Mouse (Mus musculus): Measurements from ENCODE around the gene Sh3pxd2a. TPM values are rescaled to one million over a fixed set of nuclear protein-coding genes. Genes with fewer than 3 reads are reported as not detected.

The Sh3pxd2a gene
- total and polyA plus RNA-seq, 3 experiments = 3.9 to 11.3 TPM; not detected in 1

DNA sequence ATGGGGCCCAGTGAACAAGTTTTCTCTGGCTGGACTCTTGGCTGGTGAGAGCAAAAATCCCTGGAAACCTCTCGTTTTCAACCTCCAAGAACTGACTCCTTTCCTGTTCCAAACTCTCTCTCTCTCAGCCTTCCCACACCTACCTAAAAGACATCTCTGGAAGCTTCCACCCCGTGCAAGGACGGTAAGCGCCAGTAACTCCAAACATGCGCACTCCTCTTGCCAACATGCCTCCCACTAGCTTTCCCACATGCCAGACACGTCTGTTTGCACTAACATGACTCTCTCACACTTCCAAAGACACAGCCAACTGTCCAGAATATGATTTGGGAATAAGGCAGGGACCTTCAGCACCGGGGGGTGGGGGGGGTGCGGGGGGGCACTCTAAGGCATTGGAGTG lies 203.0 kb downstream of the Sh3pxd2a start:
- Histone ChIP-seq H3K27ac (ENCODE audit: control insufficient read depth, low read depth, low read length) (no peak overlapping the region), H3K9me3 (replicated peaks; ENCODE audit: insufficient read depth, low read length) (no peaks in the 10 kb centered on the region), H3K27me3 (ENCODE audit: control insufficient read depth in 1 of 2, insufficient read depth in 2 of 2, low read length in 2 of 2) (no peaks in the 10 kb centered on the region), H3K9ac (ENCODE audit: control insufficient read depth, low read depth, low read length, poor library complexity, severe bottlenecking) (no peak overlapping the region), H3K4me1 (ENCODE audit: control insufficient read depth in 1 of 2, insufficient read depth in 2 of 2, low read length in 2 of 2) (no peaks in the 10 kb centered on the region), H3K79me2 (ENCODE audit: control insufficient read depth, insufficient read depth, low read length, poor library complexity) (no peaks in the 10 kb centered on the region), H3K4me3 (ENCODE audit: control insufficient read depth in 1 of 2, insufficient read depth in 1 of 2, low read depth in 2 of 2, low read length in 2 of 2) (no peak overlapping the region), H3K36me3 (ENCODE audit: control insufficient read depth in 1 of 2, insufficient read depth in 2 of 2, low read length in 2 of 2) (no peaks in the 10 kb centered on the region)
- DNase-seq (ENCODE audit: low read depth, low spot score) = no peak
- TF ChIP-seq UBTF (IDR thresholded peaks at IDR 0.05; ENCODE audit: borderline replicate concordance, insufficient read depth, low read depth, low read length) (no peak), POLR2AphosphoS5 (IDR thresholded peaks at IDR 0.05; ENCODE audit: borderline replicate concordance, low read depth, low read length) (no peak), GABPA (IDR thresholded peaks at IDR 0.05; ENCODE audit: low read depth, low read length) (no peak), ZMIZ1 (IDR thresholded peaks at IDR 0.05; ENCODE audit: low read depth, low read length) (no peak), MYB (IDR thresholded peaks at IDR 0.05; ENCODE audit: low read depth, low read length) (no peak), CTCF (IDR thresholded peaks at IDR 0.05 in 2 of 3, conservative IDR thresholded peaks at IDR 0.05 in 1 of 3; ENCODE audit: control insufficient read depth in 1 of 3, insufficient read depth in 1 of 3, low read depth in 2 of 3, low read length in 3 of 3, poor library complexity in 1 of 3, severe bottlenecking in 1 of 3) (no peak), ZC3H11A (IDR thresholded peaks at IDR 0.05; ENCODE audit: low read depth, low read length) (no peak), SMC3 (IDR thresholded peaks at IDR 0.05; ENCODE audit: low read depth, low read length) (no peak), MAX (IDR thresholded peaks at IDR 0.05; ENCODE audit: low read length) (no peak), GATA1 (IDR thresholded peaks at IDR 0.05; ENCODE audit: low read depth, low read length) (no peak), POLR2AphosphoS2 (IDR thresholded peaks at IDR 0.05; ENCODE audit: low read length) (no peak), USF2 (IDR thresholded peaks at IDR 0.05; ENCODE audit: borderline replicate concordance in 1 of 2, insufficient read depth in 1 of 2, low read depth in 1 of 2, low read length in 2 of 2) (no peak), MEF2A (IDR thresholded peaks at IDR 0.05; ENCODE audit: extremely low read depth, insufficient replicate concordance, low read depth, low read length, poor library complexity, severe bottlenecking) (no peak), KAT2A (conservative IDR thresholded peaks at IDR 0.05; ENCODE audit: low read depth, low read length) (no peak)

DNA sequence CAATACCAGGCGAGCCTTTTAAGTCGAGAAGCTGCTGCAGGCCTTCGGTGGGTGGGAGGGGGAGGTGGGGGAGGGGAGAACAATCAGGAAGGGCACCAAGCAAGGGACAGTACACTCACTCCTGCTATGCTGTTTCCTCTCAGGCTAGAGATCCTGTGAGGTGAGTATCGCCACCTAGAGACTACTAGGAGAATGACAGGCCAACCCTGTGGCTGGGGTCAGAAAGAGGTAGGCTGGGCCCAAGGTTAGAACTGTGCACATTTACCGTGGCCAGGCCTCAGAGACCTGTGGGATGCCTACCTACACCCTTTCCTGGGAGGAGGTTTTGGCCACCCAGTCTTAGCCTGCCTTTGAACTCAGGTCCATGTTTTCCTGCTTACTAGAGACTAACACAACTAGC lies 204.6 kb downstream of the Sh3pxd2a start:
- Histone ChIP-seq H3K27ac (ENCODE audit: control insufficient read depth, low read depth, low read length) (no peak overlapping the region), H3K79me2 (ENCODE audit: control insufficient read depth, insufficient read depth, low read length, poor library complexity) (no peaks in the 10 kb centered on the region), H3K9me3 (replicated peaks; ENCODE audit: insufficient read depth, low read length) (no peaks in the 10 kb centered on the region), H3K36me3 (ENCODE audit: control insufficient read depth in 1 of 2, insufficient read depth in 2 of 2, low read length in 2 of 2) (no peaks in the 10 kb centered on the region), H3K4me3 (ENCODE audit: control insufficient read depth in 1 of 2, insufficient read depth in 1 of 2, low read depth in 2 of 2, low read length in 2 of 2) (no peak overlapping the region), H3K27me3 (ENCODE audit: control insufficient read depth in 1 of 2, insufficient read depth in 2 of 2, low read length in 2 of 2) (no peaks in the 10 kb centered on the region), H3K9ac (ENCODE audit: control insufficient read depth, low read depth, low read length, poor library complexity, severe bottlenecking) (no peak overlapping the region), H3K4me1 (ENCODE audit: control insufficient read depth in 1 of 2, insufficient read depth in 2 of 2, low read length in 2 of 2) (no peaks in the 10 kb centered on the region)
- DNase-seq (ENCODE audit: low read depth, low spot score) = peak; percentile 49
- TF ChIP-seq RAD21 (IDR thresholded peaks at IDR 0.05; ENCODE audit: low read depth, low read length) = peak; percentile 38
- TF ChIP-seq MEF2A (IDR thresholded peaks at IDR 0.05; ENCODE audit: extremely low read depth, insufficient replicate concordance, low read depth, low read length, poor library complexity, severe bottlenecking) = no peak
- TF ChIP-seq ETS1 (IDR thresholded peaks at IDR 0.05; ENCODE audit: low read depth, low read length) = no peak
- TF ChIP-seq EP300 (IDR thresholded peaks at IDR 0.05; ENCODE audit: low read depth in 1 of 2, low read length in 2 of 2) = no peak
- peak; percentile 34 for TF ChIP-seq SMC3 (IDR thresholded peaks at IDR 0.05; ENCODE audit: low read depth, low read length)
- TF ChIP-seq MAZ (IDR thresholded peaks at IDR 0.05; ENCODE audit: low read depth, low read length) = no peak
- no peak for TF ChIP-seq USF1 (IDR thresholded peaks at IDR 0.05; ENCODE audit: low read depth, low read length)
- TF ChIP-seq CTCF (IDR thresholded peaks at IDR 0.05 in 2 of 3, conservative IDR thresholded peaks at IDR 0.05 in 1 of 3; ENCODE audit: control insufficient read depth in 1 of 3, insufficient read depth in 1 of 3, low read depth in 2 of 3, low read length in 3 of 3, poor library complexity in 1 of 3, severe bottlenecking in 1 of 3) = peak; percentile 60 to 77 (median 63)
- no peak for TF ChIP-seq USF2 (IDR thresholded peaks at IDR 0.05; ENCODE audit: borderline replicate concordance in 1 of 2, insufficient read depth in 1 of 2, low read depth in 1 of 2, low read length in 2 of 2)
